16 mouse cellular contexts compared by ENCODE assay signal in the genomic region with DNA sequence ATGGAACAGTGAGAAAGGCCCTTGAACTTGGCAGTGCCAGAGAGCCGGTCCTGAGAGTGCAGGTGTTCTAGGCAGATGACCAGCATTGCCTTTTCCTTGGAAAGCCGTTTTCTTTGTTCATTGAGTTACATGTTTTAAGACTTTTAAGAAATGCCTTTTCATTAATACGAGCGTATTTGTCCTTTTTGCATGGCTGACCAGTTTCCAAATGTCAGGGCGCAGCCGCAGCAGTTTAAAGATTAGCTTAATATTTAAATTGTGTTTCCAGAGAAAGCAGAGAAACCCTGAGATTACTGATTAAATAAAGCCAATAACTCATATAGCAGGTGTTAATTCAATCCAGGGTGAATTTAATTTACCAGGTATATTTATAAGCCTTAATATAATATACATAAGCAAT. TPM values are rescaled to one million over a fixed set of nuclear protein-coding genes. Genes with fewer than 3 reads are reported as not detected.
"Had no signal": no experiment of that assay in that cellular context is flagged by ENCODE, and none has a peak within 500 bp of the region (broad histone marks: within the 10 kb centered on the region; RNA-seq: fewer than 3 reads in every experiment).

No protein-coding gene starts in this region.

- H3K9me3 ChIP-seq: hindbrain, embryonic 15.5 days; liver, embryonic 13.5 days had no signal

- ATAC-seq: intestine, postnatal 0 days had no signal

- H3K27me3 ChIP-seq: hindbrain, embryonic 15.5 days had no signal

- H3K4me1 ChIP-seq: liver, embryonic 13.5 days had no signal

- H3K4me3 ChIP-seq: hindbrain, embryonic 15.5 days; left cerebral cortex, adult 2 months; liver, embryonic 13.5 days had no signal

- H3K36me3 ChIP-seq: hindbrain, embryonic 15.5 days; liver, embryonic 13.5 days had no signal

- H3K27ac ChIP-seq: hindbrain, embryonic 15.5 days; left cerebral cortex, adult 2 months; liver, embryonic 13.5 days had no signal

- H3K9ac ChIP-seq: hindbrain, embryonic 15.5 days; liver, embryonic 13.5 days had no signal

- H3K4me2 ChIP-seq: hindbrain, embryonic 15.5 days; liver, embryonic 13.5 days; midbrain, embryonic 11.5 days had no signal

- DNase-seq: layer of hippocampus, postnatal 36 days; liver, embryonic 13.5 days; lung, adult 2 months; lung, postnatal 14 days; lung, postnatal 4 days; midbrain, embryonic 14.5 days; right cerebral cortex, adult 18-20 months; right cerebral cortex, postnatal 25 days; thymus, adult 18-20 months; thymus, postnatal 36 days had no signal

RNA-seq across cellular contexts. Expression of gene Parva, which starts 14.0 kb away (rescaled TPM):
- total RNA-seq: megakaryocyte progenitor cell, adult 5-6 weeks; megakaryocyte-erythroid progenitor cell, adult 5-6 weeks had no signal
